Mouse (Mus musculus) small intestine, adult 2 months (tissue): ENCODE results near the gene Acad8.

Source experiments
- CTCF ChIP-seq: fragments of 200-500 bp; IDR thresholded peaks from 2 replicates; pipeline ENCODE4 v1.5.1; 2012; ENCODE audit warnings: low read depth, mild to moderate bottlenecking, control low read depth, inconsistent platforms, low read length, moderate library complexity, mixed read lengths; ENCODE audit not compliant: insufficient replicate concordance, insufficient read length; ENCODE audit errors: extremely low read depth
- POLR2A ChIP-seq: fragments of 200-500 bp; IDR thresholded peaks from 2 replicates; pipeline ENCODE4 v1.6.1; 2012; ENCODE audit warnings: low read depth, mild to moderate bottlenecking, control low read depth, inconsistent platforms, low read length, moderate library complexity

DNA sequence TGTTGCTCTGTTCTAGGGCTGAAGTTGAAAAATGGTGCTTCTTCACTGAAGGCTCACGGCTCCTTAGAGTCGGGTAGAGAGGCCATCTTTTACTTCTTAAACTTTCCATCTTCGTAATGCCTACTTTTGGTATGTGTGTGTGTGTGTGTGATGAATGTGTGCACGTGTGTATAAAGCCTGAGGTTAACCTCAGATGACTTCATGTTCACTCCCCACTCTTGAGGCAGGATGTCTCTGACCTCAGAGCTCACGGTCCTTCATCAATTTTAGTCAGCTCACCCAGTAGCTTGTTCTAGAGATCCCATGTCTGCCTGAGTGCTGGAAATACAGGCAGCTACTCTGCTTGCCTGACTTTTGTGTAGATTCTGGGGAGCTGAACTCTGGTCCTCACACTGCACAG lies 44.5 kb upstream of the Acad8 start:
- no peak for TF ChIP-seq CTCF
- TF ChIP-seq POLR2A = no peak
